Mouse (Mus musculus) heart, embryonic 13.5 days (tissue): Measurements from ENCODE around the gene Prkd1. TPM values are rescaled to one million over a fixed set of nuclear protein-coding genes. Genes with fewer than 3 reads are reported as not detected.

ENCODE experiments used
- ATAC-seq: fragments of 200-750 bp; cut with Nextera tagmentation; 2 replicates; pipeline ENCODE4 v1.8.0; 2017; ENCODE audit warnings: moderate TSS enrichment; ENCODE audit not compliant: insufficient number of reproducible peaks, low FRiP score, low TSS enrichment; ENCODE audit errors: extremely low read depth
- H3K27ac ChIP-seq: fragments of 300-500 bp; sonication (generic); replicated peaks from 2 replicates; pipeline ENCODE4 v1.5.1; 2015; ENCODE audit warnings: moderate library complexity, mild to moderate bottlenecking, inconsistent platforms
- H3K27me3 ChIP-seq: fragments of 300-500 bp; sonication (generic); replicated peaks from 2 replicates; pipeline ENCODE4 v1.6.1; 2015; ENCODE audit warnings: mild to moderate bottlenecking, inconsistent platforms
- H3K36me3 ChIP-seq: fragments of 300-500 bp; sonication (generic); 2 replicates; pipeline ENCODE4 v1.6.1; 2015; ENCODE audit warnings: mild to moderate bottlenecking, inconsistent platforms
- H3K4me1 ChIP-seq: fragments of 300-500 bp; sonication (generic); 2 replicates; pipeline ENCODE4 v1.6.1; 2015; ENCODE audit warnings: inconsistent platforms
- H3K4me2 ChIP-seq: fragments of 300-500 bp; sonication (generic); 2 replicates; pipeline ENCODE4 v1.6.1; 2015; ENCODE audit warnings: inconsistent platforms, mild to moderate bottlenecking, moderate library complexity
- H3K4me3 ChIP-seq: fragments of 300-500 bp; sonication (generic); 2 replicates; pipeline ENCODE4 v1.5.1; 2015; ENCODE audit warnings: moderate library complexity, mild to moderate bottlenecking, inconsistent platforms
- H3K9ac ChIP-seq: fragments of 300-500 bp; sonication (generic); 2 replicates; pipeline ENCODE4 v1.6.1; 2015; ENCODE audit warnings: inconsistent platforms, mild to moderate bottlenecking, moderate library complexity
- H3K9me3 ChIP-seq: fragments of 300-500 bp; sonication (generic); 2 replicates; pipeline ENCODE4 v1.6.1; 2016; ENCODE audit warnings: inconsistent platforms
- WGBS: fragments of 180-500 bp; shearing (Covaris S2); methylation state at CpG from one replicate; pipeline ENCODE4 v1.1.7; 2015; ENCODE audit warnings: mixed read lengths; 5-methylcytosine and 5-hydroxymethylcytosine counted together
- polyA plus RNA-seq: library from polyadenylated mRNA; unstranded; fragments of >200 nt; fragmentation: Nextera tagmentation; extraction: Ambion mirVana; gene quantifications from 2 replicates; pipeline ENCODE4 v1.2.1, GENCODE M21; 2015

Prkd1 gene
- polyA plus RNA-seq, 1 experiment from 2014 or later, result 4.3 TPM

DNA sequence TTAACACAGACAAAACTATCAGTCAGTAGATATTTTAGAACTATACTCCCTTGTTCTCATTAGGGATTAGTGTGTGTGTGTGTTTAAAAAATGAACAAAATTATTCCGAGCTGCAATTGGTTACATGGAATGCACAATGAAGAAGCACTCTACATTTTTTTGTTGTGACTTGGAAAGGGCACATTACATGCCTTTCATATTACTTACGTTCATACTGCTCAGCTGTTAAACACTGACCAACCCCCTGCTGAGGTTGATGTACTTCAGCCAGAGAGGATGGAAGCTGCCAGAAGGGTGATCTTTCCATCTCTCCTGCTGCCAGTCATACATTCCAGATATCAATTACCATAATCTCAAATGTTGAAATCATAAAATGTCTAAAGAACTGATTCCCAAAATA lies 134.4 kb downstream of the Prkd1 start:
- Histone ChIP-seq H3K9me3 (no peaks in the 10 kb centered on the region), H3K4me1 (peaks cover 10% of the 10 kb centered on the region), H3K9ac (no peak overlapping the region), H3K27me3 (no peaks in the 10 kb centered on the region), H3K27ac (no peak overlapping the region), H3K4me3 (no peak overlapping the region), H3K36me3 (no peaks in the 10 kb centered on the region), H3K4me2 (no peak overlapping the region)
- 71% methylated on average over 2 of the region's 2 CpGs for WGBS
- no peak for ATAC-seq

DNA sequence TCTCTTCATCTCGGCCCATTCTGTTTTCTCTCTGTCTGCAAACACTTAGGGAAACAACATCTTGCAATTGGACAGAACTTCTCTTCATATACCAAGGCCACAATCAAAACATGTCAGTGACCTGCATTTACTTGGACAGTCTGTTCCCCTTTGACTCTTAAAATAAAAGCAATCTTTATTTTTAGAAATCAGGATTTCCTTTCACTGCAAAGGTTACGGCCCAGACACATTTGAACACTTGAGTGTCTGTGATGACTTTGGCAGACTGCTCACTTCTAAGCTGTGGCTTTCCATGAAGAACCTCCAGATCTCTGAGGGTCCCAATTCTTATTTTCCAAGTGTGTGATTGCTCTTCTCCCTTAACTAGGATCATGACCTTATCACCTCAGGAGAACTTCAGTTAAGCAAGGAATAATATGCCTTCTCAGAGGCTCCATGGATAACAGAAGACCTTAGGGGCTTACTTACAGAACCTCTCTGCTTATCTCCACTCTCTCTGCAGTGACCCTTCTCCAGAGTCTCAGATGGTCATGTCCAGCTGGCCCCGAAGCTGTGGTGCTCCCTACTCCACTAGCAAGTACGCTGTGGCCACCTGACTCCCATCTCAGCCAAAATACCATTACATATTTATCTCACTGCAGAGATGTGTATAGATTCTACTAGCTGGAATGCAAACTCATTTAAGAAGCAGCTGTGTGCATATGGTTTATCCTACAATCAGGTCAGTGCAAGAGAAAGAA lies 137.2 kb downstream of the Prkd1 start:
- H3K4me1 ChIP-seq, result peaks cover 10% of the 10 kb centered on the region
- H3K9me3 ChIP-seq, result peaks cover 2% of the 10 kb centered on the region; the same call in 1 of the 2 replicates
- no peaks in the 10 kb centered on the region for H3K36me3 ChIP-seq
- no peak overlapping the region for H3K4me3 ChIP-seq
- H3K27me3 ChIP-seq, result no peaks in the 10 kb centered on the region
- WGBS, result 37% methylated on average over 4 of the region's 4 CpGs
- no peak for ATAC-seq
- H3K4me2 ChIP-seq, result no peak overlapping the region
- 0 out of 2 replicates have a peak overlapping the region, but pooled peaks have one; percentile 21 for H3K27ac ChIP-seq
- H3K9ac ChIP-seq, result no peak overlapping the region

DNA sequence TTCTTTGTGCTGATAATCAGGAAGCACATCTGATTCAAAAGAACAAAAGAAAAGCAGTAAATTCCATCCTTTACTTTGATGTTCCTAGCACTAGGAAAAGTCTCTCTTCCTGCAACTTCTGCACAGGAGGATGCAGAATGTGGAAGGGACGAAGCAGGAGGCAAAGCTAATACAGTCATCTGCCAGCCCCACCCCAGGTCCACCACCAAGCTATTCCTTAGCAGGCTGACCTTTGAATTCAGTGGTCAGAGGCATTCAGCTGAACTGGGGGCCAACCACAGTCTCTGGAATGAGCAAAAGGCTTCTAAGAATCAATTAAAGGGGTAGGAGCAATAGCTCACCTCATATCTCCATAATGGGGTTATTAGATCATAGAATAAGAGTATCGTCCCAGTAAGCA lies 140.1 kb downstream of the Prkd1 start:
- 84% methylated on average over 2 of the region's 2 CpGs for WGBS
- Histone ChIP-seq H3K4me1 (peaks cover 14% of the 10 kb centered on the region), H3K36me3 (no peaks in the 10 kb centered on the region), H3K27me3 (no peaks in the 10 kb centered on the region), H3K27ac (no peak overlapping the region), H3K4me2 (no peak overlapping the region), H3K9me3 (peaks cover 2% of the 10 kb centered on the region; the same call in 1 of the 2 replicates), H3K9ac (no peak overlapping the region), H3K4me3 (no peak overlapping the region)
- ATAC-seq, result no peak

DNA sequence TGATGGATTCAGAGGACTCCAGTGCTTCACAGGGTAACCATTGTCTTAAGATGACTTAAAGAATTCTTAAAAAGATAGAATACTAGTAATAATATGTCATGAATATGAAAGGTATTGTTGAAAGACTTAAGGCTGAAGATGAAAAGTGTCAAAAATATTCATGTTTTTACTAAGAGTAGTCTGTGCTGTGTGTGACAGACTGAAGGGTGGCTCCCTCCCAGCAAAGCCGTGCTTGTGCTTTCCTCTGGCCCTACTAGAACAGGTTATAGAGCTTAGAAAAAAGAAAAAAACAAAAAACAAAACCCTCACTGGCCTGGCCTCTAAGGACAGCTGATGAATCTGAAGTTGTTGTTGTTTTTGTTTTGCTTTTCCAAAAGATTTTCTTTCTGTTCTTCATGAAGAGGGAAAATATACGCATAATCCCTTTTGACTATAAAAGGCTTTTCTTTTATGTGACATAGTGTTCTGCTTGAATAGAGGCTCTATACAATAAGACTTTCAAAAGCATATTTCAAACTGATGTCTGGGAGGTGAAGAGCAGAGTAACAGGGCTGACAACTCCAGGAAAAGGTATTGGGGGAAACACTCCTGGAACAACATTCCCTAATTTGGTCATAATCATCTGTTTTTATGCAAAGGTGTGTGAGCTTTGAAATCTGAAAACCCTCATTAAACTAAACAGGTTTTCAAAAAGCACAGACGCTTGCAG lies 148.9 kb downstream of the Prkd1 start:
- Histone ChIP-seq H3K4me1 (peaks cover 12% of the 10 kb centered on the region), H3K9me3 (no peaks in the 10 kb centered on the region), H3K27me3 (no peaks in the 10 kb centered on the region), H3K4me3 (no peak overlapping the region), H3K9ac (no peak overlapping the region), H3K27ac (no peak overlapping the region), H3K36me3 (no peaks in the 10 kb centered on the region), H3K4me2 (no peak overlapping the region)
- ATAC-seq, result no peak
- WGBS, result 75% methylated on average over 3 of the region's 3 CpGs

DNA sequence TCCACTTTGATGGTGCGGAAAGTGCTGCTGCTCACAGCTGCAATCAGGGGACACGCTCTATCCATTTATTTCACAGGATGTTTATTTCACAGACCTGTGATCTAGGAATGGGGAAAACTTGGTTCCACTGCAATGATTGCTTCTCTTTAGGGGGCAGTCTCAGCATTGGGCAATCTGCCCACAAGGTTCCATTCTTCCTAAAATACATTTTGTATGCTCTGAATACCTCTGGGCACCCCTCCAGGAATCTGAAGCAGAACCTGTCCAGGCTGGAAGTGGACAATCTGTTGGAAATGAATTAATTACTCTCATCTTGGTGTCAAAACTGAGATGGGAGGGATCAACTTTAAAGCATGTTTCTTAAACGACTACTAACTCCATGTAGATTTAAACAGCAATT lies 152.9 kb downstream of the Prkd1 start:
- Histone ChIP-seq H3K9ac (no peak overlapping the region), H3K4me2 (no peak overlapping the region), H3K36me3 (no peaks in the 10 kb centered on the region), H3K9me3 (no peaks in the 10 kb centered on the region), H3K27me3 (no peaks in the 10 kb centered on the region), H3K4me1 (peaks cover 12% of the 10 kb centered on the region), H3K27ac (no peak overlapping the region), H3K4me3 (no peak overlapping the region)
- WGBS, result 73% methylated on average over 3 of the region's 3 CpGs
- ATAC-seq, result no peak

DNA sequence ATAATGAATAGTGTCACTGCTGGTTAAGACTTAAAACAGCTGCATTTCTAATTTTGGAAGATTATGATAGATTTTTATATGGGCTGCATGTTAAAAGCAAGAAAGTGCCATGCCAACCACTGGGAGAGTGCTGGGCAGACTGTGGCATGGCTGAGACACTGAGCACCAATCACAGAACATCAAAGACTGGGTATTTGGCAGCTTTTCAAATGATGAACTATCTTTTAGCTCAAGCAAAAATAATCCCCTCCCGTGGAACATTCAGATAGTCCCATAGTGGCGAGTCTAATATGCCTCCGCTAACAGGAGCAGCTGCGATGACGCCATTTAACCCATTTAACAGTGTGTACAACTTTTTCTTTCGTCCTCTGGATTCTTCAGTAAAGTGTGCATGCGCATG lies 169.1 kb downstream of the Prkd1 start:
- Histone ChIP-seq H3K4me3 (no peak overlapping the region), H3K36me3 (no peaks in the 10 kb centered on the region), H3K27ac (no peak overlapping the region), H3K4me1 (peaks cover 9% of the 10 kb centered on the region), H3K4me2 (no peak overlapping the region), H3K27me3 (no peaks in the 10 kb centered on the region), H3K9ac (no peak overlapping the region), H3K9me3 (no peaks in the 10 kb centered on the region)
- ATAC-seq, result no peak
- 69% methylated on average over 7 of the region's 7 CpGs for WGBS

DNA sequence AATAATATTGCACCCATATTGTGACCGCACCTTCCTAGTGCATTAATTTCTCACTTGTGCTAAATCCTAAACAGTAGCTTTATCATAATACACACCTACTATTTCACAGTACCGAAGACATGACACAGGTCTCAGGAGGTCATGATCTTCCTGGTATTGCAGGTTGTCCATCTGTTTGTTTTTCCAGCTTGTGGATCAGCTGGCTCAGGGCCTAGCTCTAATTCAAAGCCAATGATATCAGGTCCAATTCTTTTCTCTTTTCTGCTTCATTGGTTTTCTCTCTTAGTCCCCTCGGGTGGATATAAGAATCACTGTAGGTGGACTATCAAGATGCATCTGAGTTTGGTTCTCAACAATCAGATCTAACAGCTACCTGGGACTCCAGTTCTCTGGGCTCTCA lies 191.7 kb downstream of the Prkd1 start:
- Histone ChIP-seq H3K36me3 (0 out of 2 replicates have a peak, but pooled peaks cover 4% of the 10 kb centered on the region), H3K9me3 (peaks cover 4% of the 10 kb centered on the region; the same call in 1 of the 2 replicates), H3K27me3 (no peaks in the 10 kb centered on the region), H3K9ac (no peak overlapping the region), H3K4me2 (no peak overlapping the region), H3K4me1 (0 out of 2 replicates have a peak, but pooled peaks cover 4% of the 10 kb centered on the region), H3K4me3 (no peak overlapping the region), H3K27ac (no peak overlapping the region)
- no peak for ATAC-seq
- 81% methylated on average over 3 of the region's 3 CpGs for WGBS

DNA sequence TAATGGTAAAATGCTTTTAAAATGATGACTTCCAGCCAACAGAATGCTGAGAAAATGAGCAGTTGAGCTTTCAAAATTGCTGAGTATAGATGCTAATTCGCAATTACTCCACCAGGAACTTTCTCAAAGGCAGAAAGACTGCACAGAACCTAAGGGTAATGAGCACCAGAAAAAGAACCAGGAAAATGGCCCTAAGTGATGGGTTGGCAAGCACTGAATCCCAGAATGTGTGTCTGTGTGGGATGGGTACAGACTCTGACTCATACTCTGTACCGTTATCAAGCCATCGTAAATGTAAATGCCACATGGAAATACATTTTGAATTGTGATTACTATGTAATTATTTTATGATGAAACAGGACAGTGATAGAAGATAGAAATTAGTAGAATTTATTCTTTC lies 197.1 kb downstream of the Prkd1 start:
- Histone ChIP-seq H3K27ac (no peak overlapping the region), H3K9me3 (no peaks in the 10 kb centered on the region), H3K4me1 (0 out of 2 replicates have a peak, but pooled peaks cover 4% of the 10 kb centered on the region), H3K4me3 (no peak overlapping the region), H3K27me3 (no peaks in the 10 kb centered on the region), H3K36me3 (no peaks in the 10 kb centered on the region), H3K9ac (no peak overlapping the region), H3K4me2 (no peak overlapping the region)
- 89% methylated on average over 3 of the region's 3 CpGs for WGBS
- no peak for ATAC-seq

DNA sequence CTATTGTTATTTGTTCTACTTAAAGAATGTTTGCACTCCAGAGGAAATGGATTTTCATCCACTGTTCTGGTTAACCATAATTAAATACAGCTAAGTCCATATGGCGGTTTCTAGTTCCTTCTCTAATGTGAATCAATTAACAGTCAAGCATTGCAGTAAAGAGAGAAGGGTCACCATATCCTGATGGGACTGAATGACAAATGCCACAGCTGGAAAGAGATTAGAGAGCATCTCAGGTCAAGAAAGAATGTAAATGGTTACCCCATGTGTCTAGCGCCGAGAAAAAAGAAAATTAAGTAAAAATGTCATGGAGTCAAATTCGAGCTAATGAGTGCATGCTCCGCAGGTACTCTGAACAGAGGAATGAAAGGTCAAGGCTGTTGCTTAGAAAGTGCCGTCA lies 212.2 kb downstream of the Prkd1 start:
- H3K4me3 ChIP-seq, result no peak overlapping the region
- H3K4me2 ChIP-seq, result no peak overlapping the region
- H3K9me3 ChIP-seq, result no peaks in the 10 kb centered on the region
- WGBS, result 83% methylated on average over 6 of the region's 6 CpGs
- H3K27me3 ChIP-seq, result no peaks in the 10 kb centered on the region
- ATAC-seq, result no peak
- no peak overlapping the region for H3K9ac ChIP-seq
- no peaks in the 10 kb centered on the region for H3K36me3 ChIP-seq
- no peaks in the 10 kb centered on the region for H3K4me1 ChIP-seq
- no peak overlapping the region for H3K27ac ChIP-seq

DNA sequence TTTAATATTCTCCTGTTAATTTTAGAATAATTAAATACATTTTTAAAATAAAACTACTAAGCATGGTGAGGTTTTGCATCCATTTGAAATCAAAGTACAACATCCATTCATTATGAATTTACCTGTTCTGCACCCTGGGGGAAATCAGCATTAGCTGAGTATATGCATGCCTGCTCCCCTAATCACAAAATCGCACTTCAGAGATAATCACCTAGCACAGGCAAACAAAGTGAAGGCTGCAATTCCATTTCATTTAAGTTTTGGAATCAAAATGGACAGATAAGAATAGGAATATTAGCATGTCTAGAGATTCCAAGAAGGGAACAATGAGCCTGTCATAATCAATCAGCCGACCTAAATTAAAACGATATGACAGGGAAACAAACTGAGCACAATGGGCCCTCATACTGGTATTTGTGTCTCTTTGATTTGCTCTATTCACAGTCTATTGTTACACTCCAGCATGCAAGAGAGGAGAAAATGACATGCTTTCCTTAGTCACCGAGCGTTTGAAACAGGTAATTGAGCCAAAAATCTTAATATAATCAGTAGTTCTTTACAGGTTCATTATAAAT lies 218.7 kb downstream of the Prkd1 start:
- H3K36me3 ChIP-seq, result 0 out of 2 replicates have a peak, but pooled peaks cover 3% of the 10 kb centered on the region
- no peak overlapping the region for H3K27ac ChIP-seq
- no peak overlapping the region for H3K4me3 ChIP-seq
- no peak overlapping the region for H3K9ac ChIP-seq
- ATAC-seq, result no peak
- 79% methylated on average over 5 of the region's 5 CpGs for WGBS
- no peaks in the 10 kb centered on the region for H3K4me1 ChIP-seq
- H3K9me3 ChIP-seq, result no peaks in the 10 kb centered on the region
- no peak overlapping the region for H3K4me2 ChIP-seq
- no peaks in the 10 kb centered on the region for H3K27me3 ChIP-seq

DNA sequence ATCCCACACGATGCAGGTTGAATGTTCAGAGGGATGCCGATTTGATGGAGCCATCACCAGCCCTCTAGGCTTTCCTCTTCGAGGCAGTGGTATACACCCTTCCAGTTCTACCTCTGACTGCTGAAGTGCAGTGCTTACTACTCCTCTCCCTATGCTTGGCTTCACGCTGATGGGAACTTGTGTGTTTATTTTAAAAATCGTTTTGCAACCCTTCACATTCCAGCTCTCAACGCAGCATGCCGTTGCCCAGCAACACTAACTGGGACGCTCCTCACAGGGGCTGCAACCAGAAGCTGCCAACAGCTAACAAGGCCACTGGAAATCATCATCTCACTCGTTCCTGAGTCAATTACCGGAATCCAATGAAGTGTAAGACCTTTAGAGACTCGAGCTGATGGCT lies 296.5 kb downstream of the Prkd1 start:
- WGBS, result 39% methylated on average over 11 of the region's 11 CpGs
- Histone ChIP-seq H3K27ac (peak overlapping the region; percentile 56), H3K27me3 (no peaks in the 10 kb centered on the region), H3K9me3 (no peaks in the 10 kb centered on the region), H3K9ac (no peak overlapping the region), H3K4me2 (peak overlapping the region; percentile 53), H3K4me1 (peaks cover 18% of the 10 kb centered on the region), H3K4me3 (peak overlapping the region; percentile 6; the same call in 1 of the 2 replicates), H3K36me3 (no peaks in the 10 kb centered on the region)
- ATAC-seq, result no peak
